Mouse (Mus musculus) effector memory CD4-positive, alpha-beta T cell, adult 5 months (primary cell): Measurements from ENCODE around the gene Ctso. TPM values are rescaled to one million over a fixed set of nuclear protein-coding genes. Genes with fewer than 3 reads are reported as not detected.

Source experiments
- polyA plus RNA-seq: library from polyadenylated mRNA; unstranded; fragments of 100-300 nt; shearing (Covaris generic); gene quantifications from one replicate; pipeline ENCODE4 v1.2.1, GENCODE M21; 2017

The Ctso gene
- 39.0 TPM for polyA plus RNA-seq

DNA sequence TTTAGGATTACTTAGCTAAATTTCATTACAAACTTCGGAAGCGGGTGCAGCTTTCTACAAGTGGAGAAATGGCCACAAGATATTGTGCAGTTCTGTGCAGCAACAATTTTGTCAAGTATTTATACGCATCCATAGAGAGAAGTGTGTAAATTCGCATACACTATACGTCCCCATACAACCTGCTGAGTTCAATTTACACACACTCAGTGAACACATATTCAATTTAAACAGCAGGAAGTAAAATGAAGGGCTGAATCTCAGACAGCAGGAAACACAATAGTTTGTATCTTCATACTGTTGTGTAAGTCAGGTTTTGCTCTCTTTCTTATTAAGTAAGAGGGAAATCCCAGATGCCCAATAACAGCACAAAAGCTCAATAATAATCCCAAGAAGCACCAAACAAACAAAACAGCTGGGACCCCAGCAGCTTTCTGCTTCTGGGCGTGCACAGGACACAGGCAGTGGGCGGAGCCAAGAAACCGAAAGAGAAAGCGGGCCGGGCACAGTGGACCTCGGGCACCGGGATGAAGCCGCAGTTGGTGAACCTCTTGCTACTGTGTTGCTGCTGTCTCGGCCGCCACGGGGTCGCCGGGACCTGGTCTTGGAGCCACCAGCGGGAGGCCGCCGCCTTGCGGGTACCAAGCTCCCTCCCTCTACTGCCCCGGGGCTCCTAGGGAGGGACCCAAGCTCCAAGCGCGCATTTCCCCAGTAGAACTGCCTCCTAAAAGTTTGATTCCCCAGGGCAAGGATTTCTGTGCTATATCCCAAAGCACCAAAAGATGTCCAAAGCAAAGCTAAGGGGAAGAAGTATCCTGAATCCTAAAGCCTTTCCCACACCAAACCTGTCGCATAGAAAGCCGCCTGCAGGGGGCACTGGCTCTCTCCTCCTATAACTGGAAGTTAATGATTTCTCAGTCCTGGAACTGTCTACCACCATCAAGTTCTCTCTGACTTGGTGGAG is at the start of gene Ctso:
Gene Ctso, plus strand, starts transcription at position 461 of the 961 bp plus-strand sequence.

DNA sequence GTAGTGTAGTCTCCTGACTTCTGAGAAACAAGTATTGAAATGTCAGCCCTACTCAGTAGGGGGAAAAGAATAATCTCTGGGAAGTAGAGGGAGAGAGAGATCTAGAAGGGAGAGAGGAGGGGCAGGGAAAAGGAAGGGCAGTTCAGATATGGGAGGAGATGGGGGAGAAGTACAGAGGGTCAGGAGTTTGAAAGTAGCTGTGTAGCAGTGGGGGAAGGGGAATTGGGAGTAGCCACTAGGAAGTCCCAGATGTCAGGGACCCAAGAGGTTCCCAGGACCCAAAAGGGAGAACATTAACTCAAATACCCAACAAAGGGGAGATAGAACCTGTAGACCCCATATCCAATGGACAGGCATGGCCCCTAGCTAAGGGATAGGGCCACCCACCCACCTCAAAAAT is 43.7 kb downstream of the Ctso start, which contains the start of gene Tdo2:
Gene Tdo2, minus strand, starts transcription at position 101 of the 400 bp plus-strand sequence.

DNA sequence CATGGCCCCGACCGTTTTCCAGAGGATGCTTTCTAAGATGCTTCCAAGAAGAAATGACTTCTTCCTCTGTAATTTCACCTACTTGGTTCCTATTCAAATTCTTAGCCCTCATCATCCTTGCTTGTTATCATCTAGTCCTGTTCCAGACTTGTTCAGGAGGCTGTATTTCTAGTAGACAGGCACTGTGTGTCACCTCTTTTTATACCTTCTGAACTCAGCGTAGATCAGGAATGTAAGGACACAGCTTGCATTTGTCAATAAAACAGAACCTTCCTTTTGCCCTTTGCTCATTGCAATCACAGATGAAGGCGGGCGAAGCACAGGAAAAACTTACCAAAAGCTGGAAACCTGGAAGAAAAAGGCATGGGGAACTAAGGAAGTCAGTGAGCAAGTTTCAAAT is 49.6 kb downstream of the Ctso start, which contains the start of gene Asic5:
Gene Asic5, plus strand, starts transcription at position 301 of the 400 bp plus-strand sequence.

Other genes starting within 250 kb of the Ctso start
- 0.32 TPM for gene Tdo2, start 43.6 kb downstream of the Ctso start, polyA plus RNA-seq
- gene Asic5, start 49.7 kb downstream of the Ctso start, polyA plus RNA-seq: not detected
- gene Gucy1b1, start 142.1 kb downstream of the Ctso start, polyA plus RNA-seq: not detected
- gene Gucy1a1, start 213.2 kb downstream of the Ctso start, polyA plus RNA-seq: 0.26 TPM